Mouse (Mus musculus) liver, adult 2 months (tissue): ENCODE measurements around the gene Rab11fip4.
A peak's percentile ranks its signal among the peaks of the same experiment; 100 is the strongest.

Experiments
- CTCF ChIP-seq: fragments of 200-500 bp; IDR thresholded peaks from 2 replicates; pipeline ENCODE4 v1.5.1; 2011; ENCODE audit warnings: low read depth, low read length, control low read depth
- POLR2A ChIP-seq: fragments of 200-500 bp; IDR thresholded peaks from 2 replicates; pipeline ENCODE4 v1.6.1; 2011; ENCODE audit warnings: low read length, control low read depth; ENCODE audit not compliant: insufficient read depth; ENCODE audit errors: extremely low read depth

DNA sequence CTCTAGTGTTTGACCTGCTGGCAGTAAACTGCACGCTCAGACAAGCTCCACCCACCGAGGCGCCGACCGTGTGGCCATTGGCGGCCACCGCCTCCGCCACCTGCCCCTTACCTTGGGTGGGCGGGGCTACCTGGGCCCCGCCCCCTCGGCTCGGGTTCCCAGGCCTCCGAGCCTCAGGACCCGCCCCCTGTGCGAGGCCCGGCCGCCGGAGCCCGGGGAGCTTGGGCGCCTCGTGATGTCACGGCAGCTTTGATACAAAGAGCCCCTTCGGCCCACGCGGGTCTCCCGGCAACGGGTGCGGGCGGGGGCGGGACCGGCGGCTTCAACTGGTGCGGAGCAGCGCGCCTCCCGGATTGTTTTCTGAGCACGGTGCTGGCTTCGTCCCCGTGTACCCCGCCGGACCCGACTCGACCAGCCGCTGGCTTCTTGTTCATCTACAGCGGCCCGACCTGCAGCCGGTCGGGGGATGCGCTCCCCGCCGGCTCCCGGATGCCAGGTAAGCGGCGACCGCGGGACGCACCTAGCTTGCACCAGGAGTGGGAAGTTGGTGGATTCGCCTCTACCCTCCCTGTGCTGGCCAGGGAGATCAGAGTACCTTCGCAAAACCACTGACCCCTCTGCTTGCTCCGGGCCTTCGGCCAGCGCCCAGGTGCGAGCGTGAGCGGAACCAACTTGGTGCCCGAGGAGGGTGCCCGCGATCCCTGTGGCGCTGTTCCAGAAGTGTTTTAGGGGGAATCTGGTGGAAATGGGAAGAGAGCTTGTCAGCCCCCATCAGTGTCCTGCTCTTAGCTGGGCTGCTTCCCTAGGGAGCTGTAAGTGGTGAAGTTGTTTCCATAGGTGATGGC, 69.6 kb downstream of the Rab11fip4 start:
- TF ChIP-seq POLR2A (peak; percentile 33; the same call in 1 of the 2 replicates), CTCF (no peak)
